Mouse (Mus musculus): ENCODE measurements around the gene Fhl3. TPM values are rescaled to one million over a fixed set of nuclear protein-coding genes. Genes with fewer than 3 reads are reported as not detected.
A peak's percentile ranks its signal among the peaks of the same experiment; 100 is the strongest.
"Not testable (repeated sequence)": the region's sequence is repeated elsewhere in the genome, so short reads cannot be mapped to it uniquely, and the experiment has no call there.

Gene Fhl3
- polyA plus RNA-seq, 1 experiment from 2014 or later: 2.9 TPM

GRCm38 (mm10) chr4:124703881-124704796, 3.6 kb downstream of the Fhl3 start:
- no peaks in the 10 kb centered on the region for H3K36me3 ChIP-seq
- peak overlapping the region; percentile 79 for H3K27ac ChIP-seq (replicated peaks)
- H3K4me3 ChIP-seq: no peak overlapping the region
- no peak for ATAC-seq (ENCODE audit: low read depth)
- H3K27me3 ChIP-seq: peaks cover 53% of the 10 kb centered on the region
- H3K9me3 ChIP-seq: no peaks in the 10 kb centered on the region
- H3K4me2 ChIP-seq: peak overlapping the region; percentile 30
- 14% methylated on average over 6 of the region's 6 CpGs for WGBS
- H3K9ac ChIP-seq: peak overlapping the region; percentile 46; the same call in 1 of the 2 replicates
- peaks cover 55% of the 10 kb centered on the region for H3K4me1 ChIP-seq (replicated peaks)

- ATAC-seq (ENCODE audit: low read depth): no peak
- Histone ChIP-seq H3K4me1 (replicated peaks) (peaks cover 58% of the 10 kb centered on the region), H3K4me2 (peak overlapping the region; percentile 30), H3K36me3 (no peaks in the 10 kb centered on the region), H3K9me3 (no peaks in the 10 kb centered on the region), H3K27me3 (peaks cover 53% of the 10 kb centered on the region), H3K4me3 (no peak overlapping the region), H3K9ac (peak overlapping the region; percentile 46; the same call in 1 of the 2 replicates), H3K27ac (replicated peaks) (peak overlapping the region; percentile 79)
- 30% methylated on average over 11 of the region's 11 CpGs for WGBS
Measured at GRCm38 (mm10) chr4:124704797-124705474, 4.4 kb downstream of the Fhl3 start.

DNA sequence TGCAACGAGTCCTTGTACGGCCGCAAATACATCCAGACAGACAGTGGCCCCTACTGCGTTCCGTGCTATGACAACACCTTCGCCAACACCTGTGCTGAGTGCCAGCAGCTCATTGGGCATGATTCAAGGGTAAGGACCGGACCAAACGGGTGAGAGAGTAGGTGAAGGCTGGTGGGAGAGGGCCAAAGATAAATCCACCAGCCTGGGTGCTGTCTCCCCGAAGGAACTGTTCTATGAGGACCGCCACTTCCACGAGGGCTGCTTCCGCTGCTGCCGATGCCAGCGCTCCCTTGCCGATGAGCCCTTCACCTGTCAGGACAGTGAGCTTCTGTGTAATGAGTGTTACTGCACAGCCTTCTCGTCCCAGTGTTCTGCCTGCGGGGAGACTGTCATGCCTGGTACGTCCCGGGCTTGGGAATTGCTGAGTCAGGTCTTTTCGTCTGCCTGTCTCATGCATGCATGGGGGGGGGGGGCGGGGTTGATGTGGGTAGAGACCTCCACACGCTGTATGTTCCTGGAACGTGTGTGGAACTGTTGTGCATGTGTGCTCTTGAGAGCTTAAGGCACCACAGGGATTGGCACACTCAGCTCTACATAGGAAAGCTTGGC, 5.3 kb downstream of the Fhl3 start:
- no peak for ATAC-seq (ENCODE audit: low read depth)
- H3K4me1 ChIP-seq (replicated peaks): peaks cover 59% of the 10 kb centered on the region
- no peak overlapping the region for H3K9ac ChIP-seq
- peaks cover 55% of the 10 kb centered on the region for H3K27me3 ChIP-seq
- H3K4me2 ChIP-seq: no peak overlapping the region
- H3K9me3 ChIP-seq: no peaks in the 10 kb centered on the region
- H3K4me3 ChIP-seq: no peak overlapping the region
- 0 out of 2 replicates have a peak overlapping the region, but pooled peaks have one; percentile 33 for H3K27ac ChIP-seq (replicated peaks)
- no peaks in the 10 kb centered on the region for H3K36me3 ChIP-seq
- WGBS: 86% methylated on average over 23 of the region's 23 CpGs

GRCm38 (mm10) chr4:124707381-124708199, 7.1 kb downstream of the Fhl3 start:
- H3K4me1 ChIP-seq (replicated peaks): peaks cover 49% of the 10 kb centered on the region
- WGBS: 88% methylated on average over 25 of the region's 25 CpGs
- H3K36me3 ChIP-seq; H3K9me3 ChIP-seq; H3K4me3 ChIP-seq; H3K9ac ChIP-seq; ATAC-seq (ENCODE audit: low read depth); H3K4me2 ChIP-seq; H3K27ac ChIP-seq (replicated peaks): not testable (repeated sequence)
- H3K27me3 ChIP-seq: peaks cover 41% of the 10 kb centered on the region

DNA sequence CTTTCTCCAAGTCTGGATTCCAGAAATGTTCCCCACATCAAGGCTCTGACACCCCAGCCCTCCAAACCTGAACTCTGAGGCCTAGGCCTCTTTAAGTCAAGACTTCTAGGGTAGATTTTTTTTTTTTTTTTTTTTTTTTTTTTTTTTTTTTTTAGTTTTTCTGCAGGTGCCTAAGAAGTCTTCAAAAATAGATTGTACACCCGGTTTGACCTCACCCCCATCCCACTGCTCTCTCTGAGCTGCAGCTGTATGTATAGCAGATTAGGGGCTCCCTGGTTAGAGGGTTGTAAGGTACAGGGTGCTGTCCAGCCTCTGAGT, 7.7 kb downstream of the Fhl3 start:
- peak overlapping the region; percentile 55 for H3K4me2 ChIP-seq
- not testable (repeated sequence) for H3K36me3 ChIP-seq; H3K9me3 ChIP-seq; H3K9ac ChIP-seq; H3K4me3 ChIP-seq; ATAC-seq (ENCODE audit: low read depth)
- H3K27me3 ChIP-seq: peaks cover 40% of the 10 kb centered on the region
- H3K4me1 ChIP-seq (replicated peaks): peaks cover 48% of the 10 kb centered on the region
- 26% methylated on average over 1 of the region's 1 CpGs for WGBS
- peak overlapping the region; percentile 74 for H3K27ac ChIP-seq (replicated peaks)

DNA sequence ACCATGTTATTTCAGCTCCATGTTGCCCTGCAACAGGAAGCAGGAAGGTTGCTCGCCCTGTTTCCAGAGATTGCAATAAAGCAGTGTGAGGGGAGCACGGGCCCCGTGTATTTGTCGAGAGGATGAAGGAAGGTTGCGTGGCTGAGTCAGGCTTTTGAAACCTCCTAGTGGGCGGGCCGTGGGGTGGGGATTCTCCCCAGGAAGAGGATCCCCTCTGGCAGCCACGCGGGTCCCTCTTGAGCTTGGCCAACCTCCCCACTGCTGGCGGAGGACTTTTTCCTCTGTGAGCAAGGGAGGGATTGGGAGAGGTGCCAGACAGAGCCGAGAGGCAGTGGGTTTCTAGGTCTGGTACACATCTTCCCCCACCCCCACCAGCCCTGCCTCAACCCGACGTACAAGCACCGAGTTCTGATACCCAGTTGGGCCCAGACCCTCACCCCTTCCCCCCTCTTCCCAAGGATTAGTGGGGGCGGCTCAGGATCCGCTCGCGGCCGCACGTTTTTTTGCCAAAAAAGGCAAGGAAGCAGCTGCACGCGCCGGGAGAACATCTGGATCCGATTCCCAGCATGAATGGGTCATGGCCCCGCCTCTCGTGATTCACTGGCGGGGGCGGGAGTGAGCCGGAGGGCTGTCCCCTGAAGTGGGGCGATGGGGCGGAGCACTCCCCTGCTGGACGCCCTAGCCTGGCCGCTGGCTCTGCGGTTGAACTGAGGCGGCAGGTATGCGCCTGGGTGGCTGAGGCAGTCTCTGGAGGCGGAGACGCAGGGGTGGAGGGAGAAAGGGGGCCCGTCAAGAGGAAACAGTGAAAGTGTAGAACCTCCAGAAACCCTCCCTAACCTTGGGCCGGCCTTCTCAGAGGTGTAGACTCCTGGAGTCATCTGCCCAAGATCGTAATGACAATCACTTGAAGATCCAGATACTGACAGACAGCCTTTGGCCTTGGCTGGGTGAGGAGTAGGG, 8.3 kb downstream of the Fhl3 start:
- peak; percentile 59 for ATAC-seq (ENCODE audit: low read depth)
- Histone ChIP-seq H3K27me3 (peaks cover 35% of the 10 kb centered on the region), H3K4me2 (peak overlapping the region; percentile 55), H3K4me1 (replicated peaks) (peaks cover 44% of the 10 kb centered on the region), H3K9me3 (no peaks in the 10 kb centered on the region), H3K4me3 (peak overlapping the region; percentile 29), H3K36me3 (no peaks in the 10 kb centered on the region), H3K9ac (peak overlapping the region; percentile 45), H3K27ac (replicated peaks) (peak overlapping the region; percentile 74)
- WGBS: 3% methylated on average over 41 of the region's 41 CpGs

GRCm38 (mm10) chr4:124709961-124710446, 9.5 kb downstream of the Fhl3 start:
- Histone ChIP-seq H3K4me2 (peak overlapping the region; percentile 55), H3K9ac (no peak overlapping the region), H3K27me3 (peaks cover 29% of the 10 kb centered on the region), H3K36me3 (no peaks in the 10 kb centered on the region), H3K4me3 (no peak overlapping the region; the same call in 1 of the 2 replicates), H3K9me3 (no peaks in the 10 kb centered on the region), H3K27ac (replicated peaks) (peak overlapping the region; percentile 74; the same call in 1 of the 2 replicates), H3K4me1 (replicated peaks) (peaks cover 35% of the 10 kb centered on the region)
- WGBS: 3% methylated on average over 18 of the region's 18 CpGs
- no peak for ATAC-seq (ENCODE audit: low read depth)

DNA sequence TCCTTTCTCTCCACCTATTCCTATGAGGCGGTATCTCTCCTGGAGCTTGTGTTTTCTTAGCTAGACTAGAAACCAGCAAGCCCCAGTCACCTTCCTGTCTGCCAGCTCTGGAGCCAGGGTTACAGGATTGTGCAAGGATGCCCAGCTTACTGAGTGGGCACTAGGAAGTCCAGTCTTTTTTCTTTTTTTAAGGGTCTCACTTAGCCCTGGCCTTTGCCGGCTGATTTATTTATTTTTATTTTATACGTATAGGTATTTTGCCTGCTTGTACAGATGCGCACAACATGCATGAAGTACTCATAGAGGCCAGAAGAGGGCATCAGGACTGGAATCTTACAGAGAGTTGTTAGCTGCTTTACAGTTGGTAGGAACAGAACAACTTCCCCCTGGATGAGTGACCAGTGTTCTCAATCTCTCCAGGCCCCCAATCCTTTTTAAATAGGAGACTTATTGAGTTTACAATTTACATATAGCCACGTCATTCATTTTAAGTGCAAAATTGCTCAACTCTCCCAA, 10.3 kb downstream of the Fhl3 start:
- 13% methylated on average over 5 of the region's 5 CpGs for WGBS
- Histone ChIP-seq H3K27ac (replicated peaks) (no peak overlapping the region), H3K27me3 (peaks cover 29% of the 10 kb centered on the region), H3K4me2 (no peak overlapping the region), H3K4me3 (no peak overlapping the region), H3K4me1 (replicated peaks) (peaks cover 37% of the 10 kb centered on the region), H3K9me3 (no peaks in the 10 kb centered on the region), H3K9ac (no peak overlapping the region), H3K36me3 (peaks cover under 1% of the 10 kb centered on the region)
- no peak for ATAC-seq (ENCODE audit: low read depth)

DNA sequence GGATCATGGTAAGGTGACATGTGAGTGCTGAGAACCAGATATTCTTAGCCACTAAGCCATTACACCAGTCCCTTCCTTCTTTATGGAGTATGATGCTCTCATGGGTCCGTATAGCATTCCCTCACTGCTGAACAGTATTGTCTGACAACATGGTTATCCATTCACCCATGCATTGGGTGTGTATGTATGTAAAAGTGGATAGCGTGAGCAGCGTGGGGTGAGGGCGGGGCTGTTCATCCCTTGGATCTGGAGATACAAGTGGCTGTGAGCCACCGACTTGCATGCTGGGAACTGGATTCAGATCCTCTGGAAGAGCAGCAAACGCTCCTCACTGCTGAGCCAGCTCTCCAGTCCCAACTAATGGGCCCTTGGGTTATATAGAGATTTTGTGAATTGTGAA, 12.1 kb downstream of the Fhl3 start:
- ATAC-seq (ENCODE audit: low read depth): no peak
- Histone ChIP-seq H3K4me2 (no peak overlapping the region), H3K27me3 (peaks cover 29% of the 10 kb centered on the region), H3K9me3 (no peaks in the 10 kb centered on the region), H3K9ac (no peak overlapping the region), H3K36me3 (peaks cover 13% of the 10 kb centered on the region), H3K4me1 (replicated peaks) (peaks cover 42% of the 10 kb centered on the region), H3K4me3 (no peak overlapping the region), H3K27ac (replicated peaks) (no peak overlapping the region)
- WGBS: 84% methylated on average over 6 of the region's 6 CpGs

GRCm38 (mm10) chr4:124713850-124714249, 13.3 kb downstream of the Fhl3 start:
- not testable (repeated sequence) for H3K4me2 ChIP-seq; H3K27ac ChIP-seq (replicated peaks); ATAC-seq (ENCODE audit: low read depth); H3K4me3 ChIP-seq; H3K9me3 ChIP-seq; H3K9ac ChIP-seq
- 81% methylated on average over 5 of the region's 5 CpGs for WGBS
- Histone ChIP-seq H3K36me3 (peaks cover 26% of the 10 kb centered on the region), H3K4me1 (replicated peaks) (peaks cover 36% of the 10 kb centered on the region), H3K27me3 (peaks cover 23% of the 10 kb centered on the region)

Measured in neural tube, embryonic 13.5 days (tissue).